Mouse (Mus musculus): ENCODE measurements at regions not wholly inside any gene's neighbourhood (a gene's known extent, or its start where the extent isn't known, plus 50 kb on each side); places are given as distances from the start of the nearest gene placed in this dataset.

GRCm38 (mm10) chr6:50973231-50973654 is 319.0 kb upstream of the Npvf start:
- no peak overlapping the region for H3K27ac ChIP-seq

GRCm38 (mm10) chr6:50973815-50974214 is 319.6 kb upstream of the Npvf start:
- peaks cover 75% of the 10 kb centered on the region for H3K27me3 ChIP-seq (ENCODE audit: poor library complexity, severe bottlenecking)
- no peak overlapping the region for H3K4me3 ChIP-seq
- H3K27ac ChIP-seq = no peak overlapping the region
- H3K4me1 ChIP-seq = peaks cover 33% of the 10 kb centered on the region
- no peak for DNase-seq (ENCODE audit: extremely low spot score, low spot score)
- no peaks in the 10 kb centered on the region for H3K9me3 ChIP-seq
- no peaks in the 10 kb centered on the region for H3K36me3 ChIP-seq (replicated peaks)

More at GRCm38 (mm10) chr6:50973231-50973654, 319.0 kb upstream of the Npvf start:
- no peak for DNase-seq (ENCODE audit: extremely low spot score, low spot score)
- Histone ChIP-seq H3K27me3 (ENCODE audit: poor library complexity, severe bottlenecking) (peaks cover 75% of the 10 kb centered on the region), H3K36me3 (replicated peaks) (no peaks in the 10 kb centered on the region), H3K4me3 (no peak overlapping the region), H3K9me3 (no peaks in the 10 kb centered on the region), H3K4me1 (peaks cover 31% of the 10 kb centered on the region)
- WGBS = 90% methylated on average over 2 of the region's 2 CpGs

DNA sequence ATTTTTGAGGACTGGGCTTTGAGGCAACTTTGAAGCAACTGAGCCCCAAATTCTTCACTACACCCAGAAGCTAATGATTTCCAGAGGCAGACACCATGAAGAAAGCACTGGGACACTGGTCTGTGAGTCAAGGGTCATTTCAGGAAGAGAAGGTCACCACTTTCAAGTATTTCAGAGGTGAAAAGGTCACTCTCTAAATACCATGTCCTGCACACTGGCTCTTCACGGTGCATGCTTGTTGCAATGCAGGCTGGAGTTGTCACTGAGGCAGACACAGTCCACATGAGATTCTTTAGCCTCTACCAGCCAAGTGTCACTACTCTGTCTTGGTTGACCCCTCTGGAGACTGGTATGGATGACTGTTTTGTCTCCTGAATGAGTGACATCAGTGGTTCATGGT is 320.7 kb upstream of the Npvf start:
- no peaks in the 10 kb centered on the region for H3K36me3 ChIP-seq (replicated peaks)
- H3K4me1 ChIP-seq = peaks cover 39% of the 10 kb centered on the region
- H3K27ac ChIP-seq = no peak overlapping the region
- H3K4me3 ChIP-seq = no peak overlapping the region
- 40% methylated on average over 1 of the region's 1 CpGs for WGBS
- peaks cover 79% of the 10 kb centered on the region for H3K27me3 ChIP-seq (ENCODE audit: poor library complexity, severe bottlenecking)
- H3K9me3 ChIP-seq = no peaks in the 10 kb centered on the region
- no peak for DNase-seq (ENCODE audit: extremely low spot score, low spot score)

DNA sequence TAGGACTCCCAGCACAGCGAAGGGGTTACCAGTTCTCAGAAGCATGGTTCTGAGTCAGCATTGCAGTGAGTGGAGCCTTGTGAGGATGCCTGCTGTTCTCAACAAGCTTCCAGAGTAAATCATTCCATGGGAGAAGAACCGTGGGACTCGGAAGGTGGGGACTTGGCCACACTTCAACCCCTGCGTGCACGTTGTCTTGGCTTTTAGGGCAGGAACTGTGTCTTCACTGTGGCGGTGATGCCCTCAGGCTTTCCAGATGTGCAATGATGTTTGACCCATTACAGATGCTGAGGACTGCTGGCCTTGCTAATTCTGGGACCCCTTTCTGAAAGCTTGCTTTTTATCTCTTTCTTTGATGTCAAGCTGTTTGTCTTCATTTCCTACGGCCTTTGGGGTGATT is 322.7 kb upstream of the Npvf start:
- H3K27me3 ChIP-seq (ENCODE audit: poor library complexity, severe bottlenecking) = peaks cover 88% of the 10 kb centered on the region
- peak overlapping the region; percentile 67 for H3K27ac ChIP-seq
- WGBS = 31% methylated on average over 7 of the region's 7 CpGs
- H3K4me3 ChIP-seq = no peak overlapping the region
- no peaks in the 10 kb centered on the region for H3K9me3 ChIP-seq
- no peak for DNase-seq (ENCODE audit: extremely low spot score, low spot score)
- no peaks in the 10 kb centered on the region for H3K36me3 ChIP-seq (replicated peaks)
- H3K4me1 ChIP-seq = peaks cover 59% of the 10 kb centered on the region

DNA sequence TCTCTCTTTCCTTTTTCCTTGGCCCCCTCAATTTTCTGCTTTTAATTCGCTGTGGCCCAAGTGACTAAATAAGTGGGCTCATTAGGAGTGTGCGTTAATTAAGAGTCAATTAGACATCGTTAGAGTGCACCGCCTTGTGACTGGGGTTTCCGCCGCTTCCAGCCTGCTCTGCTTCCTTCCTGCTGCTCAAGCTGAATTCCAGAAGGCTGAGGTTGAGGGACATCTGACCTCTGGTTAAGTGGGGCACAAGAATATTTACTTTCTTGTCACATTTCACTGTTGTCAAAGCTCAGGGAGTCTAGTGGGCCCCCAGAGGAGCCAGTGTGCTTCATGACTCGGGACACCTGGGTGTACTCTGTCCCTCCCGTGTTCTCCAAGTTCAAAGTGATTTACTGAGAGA is 323.1 kb upstream of the Npvf start:
- Histone ChIP-seq H3K36me3 (replicated peaks) (no peaks in the 10 kb centered on the region), H3K27me3 (ENCODE audit: poor library complexity, severe bottlenecking) (peaks cover 88% of the 10 kb centered on the region), H3K27ac (peak overlapping the region; percentile 67), H3K9me3 (no peaks in the 10 kb centered on the region), H3K4me1 (peaks cover 61% of the 10 kb centered on the region), H3K4me3 (no peak overlapping the region)
- WGBS = 15% methylated on average over 8 of the region's 8 CpGs
- no peak for DNase-seq (ENCODE audit: extremely low spot score, low spot score)

DNA sequence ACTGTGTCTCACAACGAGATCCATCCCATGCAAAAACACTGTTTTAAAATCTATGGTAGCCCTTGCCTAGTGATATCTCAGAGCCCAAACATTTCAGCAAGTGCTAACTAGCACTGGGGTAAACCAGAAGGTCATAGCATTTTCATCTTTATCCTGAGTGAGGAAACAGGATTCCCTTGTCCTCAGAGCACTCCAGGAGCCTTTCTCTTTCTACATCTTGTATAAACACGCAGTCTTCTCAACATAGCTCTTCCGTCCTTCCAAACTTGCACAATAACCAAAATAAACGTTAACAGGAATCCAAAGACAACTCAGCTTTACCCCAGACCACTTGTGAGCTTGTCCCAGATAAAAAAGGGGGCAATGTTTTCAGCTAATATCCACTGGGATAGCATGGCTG is 323.8 kb upstream of the Npvf start:
- Histone ChIP-seq H3K36me3 (replicated peaks) (no peaks in the 10 kb centered on the region), H3K4me1 (peaks cover 66% of the 10 kb centered on the region), H3K27ac (peak overlapping the region; percentile 67), H3K27me3 (ENCODE audit: poor library complexity, severe bottlenecking) (peaks cover 89% of the 10 kb centered on the region), H3K4me3 (no peak overlapping the region), H3K9me3 (no peaks in the 10 kb centered on the region)
- 74% methylated on average over 4 of the region's 4 CpGs for WGBS
- no peak for DNase-seq (ENCODE audit: extremely low spot score, low spot score)

DNA sequence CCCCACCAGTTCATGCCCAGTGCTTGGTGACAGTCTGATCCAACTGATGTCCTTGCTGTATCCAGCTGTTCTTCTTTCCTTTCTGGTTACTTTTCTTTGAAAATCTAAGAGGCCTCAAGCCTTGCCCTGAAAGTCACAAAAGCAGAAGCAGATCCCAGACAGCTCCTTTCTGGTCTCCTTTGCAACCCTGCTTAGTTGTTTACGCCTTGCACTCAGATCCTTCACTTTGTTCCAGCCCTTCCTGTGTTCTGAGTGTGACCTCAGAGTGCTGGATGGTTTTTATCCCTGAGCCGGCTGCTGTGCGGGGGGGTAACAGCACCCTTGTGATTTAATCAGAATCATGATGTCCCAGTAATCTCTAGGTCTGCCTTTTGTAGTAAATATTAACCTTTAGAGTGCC is 324.3 kb upstream of the Npvf start:
- peak overlapping the region; percentile 67 for H3K27ac ChIP-seq

GRCm38 (mm10) chr6:50979764-50980163 is 325.5 kb upstream of the Npvf start:
- Histone ChIP-seq H3K27ac (no peak overlapping the region; the same call in 1 of the 2 replicates), H3K9me3 (no peaks in the 10 kb centered on the region), H3K27me3 (ENCODE audit: poor library complexity, severe bottlenecking) (peaks cover 81% of the 10 kb centered on the region), H3K36me3 (replicated peaks) (no peaks in the 10 kb centered on the region), H3K4me3 (no peak overlapping the region), H3K4me1 (peaks cover 82% of the 10 kb centered on the region)
- WGBS = 62% methylated on average over 1 of the region's 1 CpGs
- DNase-seq (ENCODE audit: extremely low spot score, low spot score) = no peak

More for the DNA sequence above, 324.3 kb upstream of the Npvf start:
- no peaks in the 10 kb centered on the region for H3K36me3 ChIP-seq (replicated peaks)
- WGBS = 43% methylated on average over 3 of the region's 3 CpGs
- H3K4me1 ChIP-seq = peaks cover 72% of the 10 kb centered on the region
- H3K4me3 ChIP-seq = no peak overlapping the region
- DNase-seq (ENCODE audit: extremely low spot score, low spot score) = no peak
- no peaks in the 10 kb centered on the region for H3K9me3 ChIP-seq
- H3K27me3 ChIP-seq (ENCODE audit: poor library complexity, severe bottlenecking) = peaks cover 85% of the 10 kb centered on the region

DNA sequence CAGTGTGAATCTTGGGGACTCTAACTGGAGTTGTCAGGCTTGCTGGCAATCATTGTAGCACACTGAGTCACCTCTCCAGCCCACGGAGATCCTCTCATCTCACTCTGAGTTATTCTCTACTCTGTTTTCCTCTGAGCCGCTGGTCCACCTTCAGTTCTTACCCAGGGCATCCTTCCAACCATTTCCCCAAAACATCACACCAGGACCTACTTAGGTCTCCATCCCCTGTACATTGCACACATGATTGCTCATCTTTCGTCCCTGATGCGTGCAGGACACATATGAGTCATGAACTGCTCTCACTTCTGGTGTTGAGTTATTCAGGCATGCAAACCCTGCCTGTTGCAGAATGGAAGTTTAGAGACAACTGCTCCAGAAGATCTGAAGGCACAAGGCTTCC is 326.1 kb upstream of the Npvf start:
- H3K4me1 ChIP-seq = peaks cover 83% of the 10 kb centered on the region
- WGBS = 94% methylated on average over 4 of the region's 4 CpGs
- peaks cover 76% of the 10 kb centered on the region for H3K27me3 ChIP-seq (ENCODE audit: poor library complexity, severe bottlenecking)
- H3K9me3 ChIP-seq = no peaks in the 10 kb centered on the region
- peak overlapping the region; percentile 65; the same call in 1 of the 2 replicates for H3K27ac ChIP-seq
- no peak overlapping the region for H3K4me3 ChIP-seq
- DNase-seq (ENCODE audit: extremely low spot score, low spot score) = no peak
- H3K36me3 ChIP-seq (replicated peaks) = no peaks in the 10 kb centered on the region

DNA sequence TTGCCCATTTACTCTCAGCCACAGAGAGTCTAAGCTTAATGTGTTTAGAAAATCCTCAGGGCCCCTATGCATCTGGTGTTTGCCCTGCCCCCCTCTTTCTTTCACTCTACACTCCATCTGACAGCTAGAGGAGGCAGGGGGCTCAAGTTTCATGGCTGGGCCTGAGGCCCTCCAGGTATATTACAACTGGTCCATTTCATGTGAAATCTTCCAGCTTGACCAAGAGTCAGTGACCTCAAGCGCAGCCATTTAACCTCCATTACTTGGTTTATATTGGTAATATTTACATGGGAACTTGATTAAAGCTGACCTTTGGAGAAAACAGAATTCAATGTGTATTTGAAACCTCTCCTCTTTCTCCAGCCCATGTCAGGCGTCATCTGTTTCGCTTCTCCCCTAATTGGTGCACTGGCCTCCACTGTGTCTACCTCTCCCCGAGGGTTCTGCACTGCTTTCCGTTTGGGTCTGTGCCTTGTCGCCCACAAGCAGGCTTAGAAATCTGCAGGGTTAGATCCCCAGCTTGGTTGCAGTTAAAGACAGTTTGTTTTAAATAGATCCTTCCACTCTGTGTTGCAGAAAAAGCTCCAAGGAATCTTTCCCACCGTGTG is 327.6 kb upstream of the Npvf start:
- DNase-seq (ENCODE audit: extremely low spot score, low spot score) = peak; percentile 49
- peaks cover 89% of the 10 kb centered on the region for H3K4me1 ChIP-seq
- H3K27me3 ChIP-seq (ENCODE audit: poor library complexity, severe bottlenecking) = peaks cover 69% of the 10 kb centered on the region
- peak overlapping the region; percentile 65 for H3K27ac ChIP-seq
- H3K4me3 ChIP-seq = no peak overlapping the region
- no peaks in the 10 kb centered on the region for H3K36me3 ChIP-seq (replicated peaks)
- no peaks in the 10 kb centered on the region for H3K9me3 ChIP-seq
- 41% methylated on average over 7 of the region's 7 CpGs for WGBS

- H3K27me3 ChIP-seq (ENCODE audit: poor library complexity, severe bottlenecking) = peaks cover 60% of the 10 kb centered on the region
- DNase-seq (ENCODE audit: extremely low spot score, low spot score) = no peak
- peak overlapping the region; percentile 65 for H3K27ac ChIP-seq
- H3K4me1 ChIP-seq = peaks cover 82% of the 10 kb centered on the region
- WGBS = 72% methylated on average over 4 of the region's 4 CpGs
- no peak overlapping the region for H3K4me3 ChIP-seq
- no peaks in the 10 kb centered on the region for H3K36me3 ChIP-seq (replicated peaks)
- no peaks in the 10 kb centered on the region for H3K9me3 ChIP-seq
Observed at GRCm38 (mm10) chr6:50982856-50983255, 328.6 kb upstream of the Npvf start.

- DNase-seq (ENCODE audit: extremely low spot score, low spot score) = no peak
- H3K36me3 ChIP-seq (replicated peaks) = no peaks in the 10 kb centered on the region
- peak overlapping the region; percentile 65; the same call in 1 of the 2 replicates for H3K27ac ChIP-seq
- H3K4me3 ChIP-seq = no peak overlapping the region
- H3K4me1 ChIP-seq = peaks cover 75% of the 10 kb centered on the region
- no peaks in the 10 kb centered on the region for H3K9me3 ChIP-seq
- WGBS = 56% methylated on average over 8 of the region's 8 CpGs
- peaks cover 59% of the 10 kb centered on the region for H3K27me3 ChIP-seq (ENCODE audit: poor library complexity, severe bottlenecking)
Observed at GRCm38 (mm10) chr6:50983511-50984099, 329.4 kb upstream of the Npvf start.

DNA sequence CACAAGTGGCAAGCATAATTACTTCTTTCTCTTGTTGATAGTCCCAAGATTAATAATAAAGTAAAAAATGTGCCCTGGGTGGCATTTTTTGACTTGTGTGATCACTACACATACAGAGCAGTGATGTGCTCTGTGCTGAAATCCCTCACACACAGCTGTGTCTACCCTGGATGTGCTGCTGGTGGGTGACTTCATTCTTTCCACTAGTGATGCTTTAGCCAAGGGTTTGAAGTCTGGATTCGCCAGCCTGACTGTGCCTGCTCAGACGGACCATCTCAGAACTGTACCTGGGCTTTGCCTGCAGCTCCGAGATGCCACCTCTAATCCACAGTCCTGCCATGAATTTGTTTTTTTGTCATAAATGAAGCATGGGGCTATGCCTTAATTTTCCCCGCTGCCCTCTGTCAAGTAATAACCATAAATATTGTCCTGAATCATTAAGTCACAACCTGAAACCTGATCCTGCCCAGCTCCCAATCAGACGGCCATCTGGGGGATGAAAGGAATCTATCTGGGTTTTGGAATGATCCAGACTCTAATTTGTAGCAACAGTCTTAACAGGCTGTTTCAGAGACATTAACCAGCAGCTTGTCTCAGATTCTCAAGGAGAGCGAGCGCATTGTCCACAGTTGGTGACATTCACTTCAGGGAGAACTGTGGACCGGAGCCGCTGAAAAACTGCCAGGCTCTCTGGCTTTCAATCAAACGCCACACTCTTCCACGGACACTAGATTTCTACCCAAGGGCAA is 330.1 kb upstream of the Npvf start:
- H3K4me1 ChIP-seq = peaks cover 71% of the 10 kb centered on the region

More for the DNA sequence above, 330.1 kb upstream of the Npvf start:
- no peaks in the 10 kb centered on the region for H3K36me3 ChIP-seq (replicated peaks)
- no peak for DNase-seq (ENCODE audit: extremely low spot score, low spot score)
- H3K9me3 ChIP-seq = no peaks in the 10 kb centered on the region
- WGBS = 67% methylated on average over 11 of the region's 11 CpGs
- H3K4me3 ChIP-seq = no peak overlapping the region
- H3K27ac ChIP-seq = peak overlapping the region; percentile 58
- H3K27me3 ChIP-seq (ENCODE audit: poor library complexity, severe bottlenecking) = peaks cover 52% of the 10 kb centered on the region

All from forebrain, embryonic 10.5 days (tissue).